Mouse (Mus musculus) kidney, adult 2 months (tissue): ENCODE measurements around the gene Mog. TPM values are rescaled to one million over a fixed set of nuclear protein-coding genes. Genes with fewer than 3 reads are reported as not detected.

Experiments
- DNase-seq: peaks from one replicate; pipeline ENCODE4 v3.0.0; 2021
- H3K27ac ChIP-seq: fragments of 200-500 bp; 2 replicates; pipeline ENCODE4 v1.5.1; 2012; ENCODE audit warnings: low read depth, low read length, control low read depth, inconsistent platforms; ENCODE audit not compliant: insufficient read depth
- H3K27me3 ChIP-seq: fragments of 200-500 bp; replicated peaks from 2 replicates; pipeline ENCODE4 v1.6.1; 2012; ENCODE audit warnings: mild to moderate bottlenecking, moderate library complexity, low read length, inconsistent platforms; ENCODE audit not compliant: control insufficient read depth, insufficient read depth
- H3K36me3 ChIP-seq: fragments of 200-500 bp; 2 replicates; pipeline ENCODE4 v1.6.1; 2012; ENCODE audit warnings: mild to moderate bottlenecking, moderate library complexity, low read length, inconsistent platforms; ENCODE audit not compliant: control insufficient read depth, insufficient read depth
- H3K4me1 ChIP-seq: fragments of 200-500 bp; 2 replicates; pipeline ENCODE4 v1.6.1; 2011; ENCODE audit warnings: low read length; ENCODE audit not compliant: control insufficient read depth, insufficient read depth
- H3K4me3 ChIP-seq: fragments of 200-500 bp; 2 replicates; pipeline ENCODE4 v1.5.1; 2011; ENCODE audit warnings: mild to moderate bottlenecking, low read depth, low read length, control low read depth; ENCODE audit not compliant: insufficient read depth
- CTCF ChIP-seq: fragments of 200-500 bp; conservative IDR thresholded peaks from 2 replicates; pipeline ENCODE4 v1.5.1; 2011; ENCODE audit warnings: low read depth, mild to moderate bottlenecking, control low read depth, low read length, moderate library complexity, mixed read lengths; ENCODE audit not compliant: insufficient read depth, insufficient read length
- POLR2A ChIP-seq: fragments of 200-500 bp; IDR thresholded peaks from one replicate; pipeline ENCODE4 v1.6.1; 2011; ENCODE audit warnings: low read depth, low read length, control low read depth
- WGBS: fragments of 180-500 bp; shearing (Covaris S2); methylation state at CpG from one replicate; pipeline ENCODE4 v1.1.7; 2018; 5-methylcytosine and 5-hydroxymethylcytosine counted together
- polyA plus RNA-seq: library from polyadenylated mRNA; depleted of rRNA; stranded (reverse); fragments of >200 nt; gene quantifications from 2 replicates; pipeline ENCODE4 v1.2.3, GENCODE M21; 2012

The Mog gene
- polyA plus RNA-seq, 1 experiment, result not detected

- no peak for TF ChIP-seq POLR2A
- TF ChIP-seq CTCF, result no peak
- Histone ChIP-seq H3K27me3 (no peaks in the 10 kb centered on the region), H3K27ac (no peak overlapping the region), H3K4me1 (no peaks in the 10 kb centered on the region), H3K4me3 (no peak overlapping the region), H3K36me3 (peaks cover 2% of the 10 kb centered on the region; the same call in 1 of the 2 replicates)
- 87% methylated on average over 11 of the region's 11 CpGs for WGBS
- no peak for DNase-seq
Measured at GRCm38 (mm10) chr17:37063686-37064495, 40.7 kb upstream of the Mog start.

- WGBS, result 78% methylated on average over 10 of the region's 10 CpGs
- DNase-seq, result no peak
- Histone ChIP-seq H3K4me1 (no peaks in the 10 kb centered on the region), H3K27me3 (no peaks in the 10 kb centered on the region), H3K36me3 (peaks cover 2% of the 10 kb centered on the region; the same call in 1 of the 2 replicates), H3K27ac (no peak overlapping the region), H3K4me3 (no peak overlapping the region)
- TF ChIP-seq CTCF, result no peak
- TF ChIP-seq POLR2A, result no peak
Measured at GRCm38 (mm10) chr17:37063063-37063462, 39.9 kb upstream of the Mog start.

- TF ChIP-seq CTCF (no peak), POLR2A (no peak)
- peaks cover 2% of the 10 kb centered on the region; the same call in 1 of the 2 replicates for H3K36me3 ChIP-seq
- no peaks in the 10 kb centered on the region for H3K4me1 ChIP-seq
- H3K27ac ChIP-seq, result no peak overlapping the region
- H3K27me3 ChIP-seq, result no peaks in the 10 kb centered on the region
- no peak for DNase-seq
- H3K4me3 ChIP-seq, result no peak overlapping the region
- 91% methylated on average over 10 of the region's 10 CpGs for WGBS
Measured at GRCm38 (mm10) chr17:37062101-37062641, 39.0 kb upstream of the Mog start.

- TF ChIP-seq POLR2A (no peak), CTCF (no peak)
- DNase-seq, result no peak
Measured at GRCm38 (mm10) chr17:37061435-37061834, 38.2 kb upstream of the Mog start.

GRCm38 (mm10) chr17:37056957-37057356 lies 33.8 kb upstream of the Mog start:
- Histone ChIP-seq H3K4me1 (no peaks in the 10 kb centered on the region), H3K4me3 (no peak overlapping the region), H3K27ac (no peak overlapping the region), H3K36me3 (no peaks in the 10 kb centered on the region; the same call in 1 of the 2 replicates), H3K27me3 (no peaks in the 10 kb centered on the region)
- TF ChIP-seq POLR2A (no peak), CTCF (no peak)
- DNase-seq, result no peak
- 92% methylated on average over 6 of the region's 6 CpGs for WGBS

More at GRCm38 (mm10) chr17:37061435-37061834, 38.2 kb upstream of the Mog start:
- Histone ChIP-seq H3K4me1 (no peaks in the 10 kb centered on the region), H3K27me3 (no peaks in the 10 kb centered on the region), H3K4me3 (no peak overlapping the region), H3K36me3 (peaks cover 2% of the 10 kb centered on the region; the same call in 1 of the 2 replicates), H3K27ac (no peak overlapping the region)
- WGBS, result 90% methylated on average over 3 of the region's 3 CpGs

- 67% methylated on average over 4 of the region's 4 CpGs for WGBS
Measured at GRCm38 (mm10) chr17:37051745-37052144, 28.5 kb upstream of the Mog start.

GRCm38 (mm10) chr17:37050876-37051275 lies 27.7 kb upstream of the Mog start:
- DNase-seq, result no peak
- H3K4me1 ChIP-seq, result no peaks in the 10 kb centered on the region; the same call in 1 of the 2 replicates
- H3K36me3 ChIP-seq, result no peaks in the 10 kb centered on the region; the same call in 1 of the 2 replicates
- H3K27ac ChIP-seq, result no peak overlapping the region
- H3K27me3 ChIP-seq, result no peaks in the 10 kb centered on the region
- TF ChIP-seq CTCF (no peak), POLR2A (no peak)
- WGBS, result 26% methylated on average over 27 of the region's 27 CpGs
- peak overlapping the region; percentile 55; the same call in 1 of the 2 replicates for H3K4me3 ChIP-seq

More at GRCm38 (mm10) chr17:37051745-37052144, 28.5 kb upstream of the Mog start:
- H3K4me1 ChIP-seq, result no peaks in the 10 kb centered on the region; the same call in 1 of the 2 replicates
- TF ChIP-seq CTCF, result no peak
- no peak overlapping the region for H3K4me3 ChIP-seq
- DNase-seq, result no peak
- H3K27me3 ChIP-seq, result no peaks in the 10 kb centered on the region
- no peaks in the 10 kb centered on the region; the same call in 1 of the 2 replicates for H3K36me3 ChIP-seq
- H3K27ac ChIP-seq, result no peak overlapping the region
